Comparison of ENCODE assay signal across 12 mouse cellular contexts in genomic region chr15:99008801-99009241, GRCm38 (mm10). TPM values are rescaled to one million over a fixed set of nuclear protein-coding genes. Genes with fewer than 3 reads are reported as not detected.
DNase-seq lines count a peak whose midpoint lies in the region; ATAC-seq lines count a peak whose summit lies in the region.
"Had no signal": no experiment of that assay in that cellular context is flagged by ENCODE, and none has a peak within 500 bp of the region (broad histone marks: within the 10 kb centered on the region; RNA-seq: fewer than 3 reads in every experiment).

No protein-coding gene starts in this region.

- peaks cover 11% of the 10 kb centered on the region; the same call in 1 of the 2 replicates for H3K4me1 ChIP-seq in kidney, embryonic 15.5 days
- H3K4me1 ChIP-seq: hindbrain, embryonic 10.5 days had no signal

- no peaks in the 10 kb centered on the region for H3K36me3 ChIP-seq in kidney, embryonic 15.5 days
- H3K36me3 ChIP-seq: hindbrain, embryonic 10.5 days had no signal

- no peaks in the 10 kb centered on the region for H3K9me3 ChIP-seq in kidney, embryonic 15.5 days (replicated peaks)

- H3K4me3 ChIP-seq in kidney, embryonic 15.5 days (replicated peaks): no peak overlapping the region
- H3K4me3 ChIP-seq: hindbrain, embryonic 10.5 days; megakaryocyte, embryonic 14.5 days had no signal

- no peaks in the 10 kb centered on the region for H3K27me3 ChIP-seq in kidney, embryonic 15.5 days

- H3K27ac ChIP-seq in kidney, embryonic 15.5 days: peak overlapping the region; percentile 64
- H3K27ac ChIP-seq: hindbrain, embryonic 10.5 days had no signal

- H3K9ac ChIP-seq in kidney, embryonic 15.5 days: no peak overlapping the region

- WGBS in kidney, embryonic 15.5 days: 26% methylated on average over 6 of the region's 6 CpGs

- H3K4me2 ChIP-seq in kidney, embryonic 15.5 days: no peak overlapping the region

- no peak for ATAC-seq in kidney, embryonic 15.5 days (replicated peaks; ENCODE audit: low FRiP score)
- peak; percentile 89 to 92 for ATAC-seq in hematopoietic stem cell, adult 5-6 weeks (replicated peaks in 1 of 2; ENCODE audit: insufficient read depth in 1 of 2, low FRiP score in 2 of 2, low TSS enrichment in 1 of 2, low read depth in 1 of 2, poor library complexity in 2 of 2, severe bottlenecking in 2 of 2)
- peak; percentile 82 for ATAC-seq in neutrophil, adult 5-6 weeks (ENCODE audit: extremely low read depth, insufficient number of reproducible peaks, low FRiP score, poor library complexity, severe bottlenecking)
- no peak for ATAC-seq in cerebellum, adult (ENCODE audit: insufficient number of reproducible peaks, low FRiP score, low TSS enrichment)

- no peak for DNase-seq in kidney, postnatal 36 days
- DNase-seq in CD8-positive naive resting alpha-beta T cell, adult 2 months (ENCODE audit: low read depth in 2 of 2, low spot score in 2 of 2): peak; percentile 44 to 58
- DNase-seq in ovary, postnatal 10 days (ENCODE audit: low spot score): no peak
- DNase-seq in MN1 (ENCODE audit: low spot score): no peak
- DNase-seq: cerebellum, adult 8-10 months had no signal

RNA-seq across cellular contexts. Expression of gene Tuba1c, which starts 20.9 kb away (rescaled TPM):
- polyA plus RNA-seq in kidney, embryonic 15.5 days (2015; fragmentation: Nextera tagmentation; extraction: Ambion mirVana): 180 and 185 TPM in 2 replicates
- total RNA-seq in hematopoietic stem cell, adult 5-6 weeks (2017): 58.2 and 65.1 TPM in 2 replicates
- 42.7 and 43.3 TPM in 2 replicates for total RNA-seq in neutrophil, adult 5-6 weeks (2017)

RNA-seq across cellular contexts. Expression of gene Prph, which starts 46.2 kb away (rescaled TPM):
- polyA plus RNA-seq in kidney, embryonic 15.5 days (2015; fragmentation: Nextera tagmentation; extraction: Ambion mirVana): 5.9 and 12.6 TPM in 2 replicates
- total RNA-seq in hematopoietic stem cell, adult 5-6 weeks (2017): not detected in 2 replicates
- not detected in 2 replicates for total RNA-seq in neutrophil, adult 5-6 weeks (2017)

RNA-seq across cellular contexts. Expression of gene Tuba1a, which starts 55.3 kb away (rescaled TPM):
- polyA plus RNA-seq in kidney, embryonic 15.5 days (2015; fragmentation: Nextera tagmentation; extraction: Ambion mirVana): 854 and 1,029 TPM in 2 replicates
- total RNA-seq in hematopoietic stem cell, adult 5-6 weeks (2017): 35.1 and 40.0 TPM in 2 replicates
- total RNA-seq in neutrophil, adult 5-6 weeks (2017): 92.1 and 114 TPM in 2 replicates

RNA-seq across cellular contexts. Expression of gene Gm49450, which starts 55.5 kb away (rescaled TPM):
- polyA plus RNA-seq in kidney, embryonic 15.5 days (2015; fragmentation: Nextera tagmentation; extraction: Ambion mirVana): not detected in 2 replicates
- 12.9 TPM in 1 of 2 replicates, not detected in the other for total RNA-seq in hematopoietic stem cell, adult 5-6 weeks (2017)
- 27.1 and 50.0 TPM in 2 replicates for total RNA-seq in neutrophil, adult 5-6 weeks (2017)
- total RNA-seq: layer of hippocampus, postnatal 14 days had no signal
- polyA plus RNA-seq: hindbrain, embryonic 10.5 days had no signal

Comparison
In these comparisons a context has a peak if more than half of its experiments do, and no peak if none do; other contexts are left out.
1. ATAC-seq: peak in hematopoietic stem cell, adult 5-6 weeks (2 of 2) and neutrophil, adult 5-6 weeks (single experiment); none in kidney, embryonic 15.5 days (single experiment) and cerebellum, adult (single experiment).
2. DNase-seq: peak in CD8-positive naive resting alpha-beta T cell, adult 2 months (2 of 2); none in kidney, postnatal 36 days (0 of 2), ovary, postnatal 10 days (single experiment) and MN1 (single experiment).